Mouse (Mus musculus) spleen, postnatal 4 days (tissue): Measurements from ENCODE around the gene Scgb1b17.
"Not testable (repeated sequence)": the region's sequence is repeated elsewhere in the genome, so short reads cannot be mapped to it uniquely, and the experiment has no call there.

ENCODE experiments used
- DNase-seq, 2 experiments: peaks; one replicate each; pipeline ENCODE4 v3.0.0; 2022; ENCODE audit warnings: low spot score in 2 of 2

Gene Scgb1b17

DNA sequence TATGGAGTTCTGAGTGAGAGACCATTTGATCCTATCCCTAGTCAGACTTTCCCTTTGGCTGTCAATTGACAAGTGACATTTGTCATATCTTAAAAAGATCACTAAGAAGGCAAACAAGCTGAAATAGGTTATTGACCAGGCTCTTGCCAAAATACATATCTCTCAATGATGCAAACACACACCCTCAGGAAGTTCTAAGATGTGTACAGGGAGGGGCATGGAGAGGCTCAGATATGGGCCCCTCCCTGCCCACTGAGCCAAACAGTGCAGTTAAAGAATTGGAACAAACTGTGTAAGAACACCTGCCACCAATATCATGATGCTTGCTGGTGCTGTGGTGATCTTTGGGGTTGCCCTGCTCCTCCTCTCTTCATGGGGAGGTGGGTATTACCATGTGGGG, at the start of gene Scgb1b17:
TSS of gene Scgb1b17 (plus strand) at position 301 of the 400 bp plus-strand sequence.
- not testable (repeated sequence) for DNase-seq

DNA sequence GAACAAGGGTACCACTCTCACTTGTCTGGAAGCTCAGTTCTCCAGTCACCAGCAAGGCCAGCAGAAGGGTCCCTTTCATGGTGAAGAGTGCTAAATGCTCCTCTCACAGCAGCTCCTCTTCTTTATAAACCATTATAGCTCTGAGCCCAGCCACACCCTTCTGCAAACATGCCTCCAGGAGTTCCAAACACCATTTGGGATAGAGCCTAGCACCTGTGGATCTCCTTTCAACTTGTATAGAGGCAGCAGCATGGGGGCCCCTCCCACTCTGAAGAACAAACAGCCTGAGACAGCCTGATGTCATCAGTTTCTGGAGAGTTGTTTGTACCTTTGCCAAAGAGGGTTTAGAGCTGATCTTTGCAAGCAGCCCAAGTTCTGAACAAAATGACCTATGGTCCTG, 6.8 kb upstream of the Scgb1b17 start, which contains the start of gene Scgb2b17:
TSS of gene Scgb2b17 (minus strand) at position 101 of the 400 bp plus-strand sequence.
- not testable (repeated sequence) for DNase-seq
